Mouse (Mus musculus) heart, embryonic 14.5 days (tissue): ENCODE measurements around the gene Itga9. TPM values are rescaled to one million over a fixed set of nuclear protein-coding genes. Genes with fewer than 3 reads are reported as not detected.
A peak's percentile ranks its signal among the peaks of the same experiment; 100 is the strongest.

Source experiments
- ATAC-seq: fragments of 200-750 bp; cut with Nextera tagmentation; 2 replicates; pipeline ENCODE4 v1.8.0; 2017; ENCODE audit warnings: low read depth, moderate TSS enrichment; ENCODE audit not compliant: insufficient number of reproducible peaks, insufficient read depth, low FRiP score
- H3K27ac ChIP-seq, 2 experiments: fragments of 200-500 bp in 1 of 2; fragments of 300-500 bp in 1 of 2; sonication (generic) in 1 of 2; replicated peaks in 1 of 2; 2 replicates each; pipeline ENCODE4 v1.5.1; 2012 to 2014; ENCODE audit warnings: low read depth in 2 of 2, low read length in 2 of 2, control low read depth in 1 of 2, mild to moderate bottlenecking in 1 of 2, mixed read lengths in 1 of 2; ENCODE audit not compliant: control insufficient read depth in 1 of 2, insufficient read depth in 1 of 2
- H3K27me3 ChIP-seq: fragments of 300-500 bp; sonication (generic); 2 replicates; pipeline ENCODE4 v1.6.1; 2014; ENCODE audit warnings: mild to moderate bottlenecking, low read length, control low read depth; ENCODE audit not compliant: control insufficient read depth, insufficient read depth
- H3K36me3 ChIP-seq: fragments of 300-500 bp; sonication (generic); 2 replicates; pipeline ENCODE4 v1.6.1; 2014; ENCODE audit warnings: mild to moderate bottlenecking, control low read depth, low read length, mixed read lengths; ENCODE audit not compliant: control insufficient read depth, insufficient read depth
- H3K4me1 ChIP-seq, 2 experiments: fragments of 200-500 bp in 1 of 2; fragments of 300-500 bp in 1 of 2; sonication (generic) in 1 of 2; 2 replicates each; pipeline ENCODE4 v1.6.1; 2012 to 2014; ENCODE audit warnings: low read length in 2 of 2, control low read depth in 1 of 2, mixed read lengths in 1 of 2; ENCODE audit not compliant: control insufficient read depth in 2 of 2, insufficient read depth in 2 of 2
- H3K4me2 ChIP-seq: fragments of 300-500 bp; sonication (generic); 2 replicates; pipeline ENCODE4 v1.6.1; 2014; ENCODE audit warnings: mild to moderate bottlenecking, low read length
- H3K4me3 ChIP-seq, 2 experiments: fragments of 200-500 bp in 1 of 2; fragments of 300-500 bp in 1 of 2; sonication (generic) in 1 of 2; 2 replicates each; pipeline ENCODE4 v1.5.1; 2012 to 2014; ENCODE audit warnings: low read length in 2 of 2, mild to moderate bottlenecking in 2 of 2, control low read depth in 1 of 2, low read depth in 1 of 2, moderate library complexity in 1 of 2; ENCODE audit not compliant: control insufficient read depth in 1 of 2, insufficient read depth in 1 of 2
- H3K9ac ChIP-seq: fragments of 300-500 bp; sonication (generic); 2 replicates; pipeline ENCODE4 v1.6.1; 2014; ENCODE audit warnings: mild to moderate bottlenecking, low read length
- H3K9me3 ChIP-seq: fragments of 300-500 bp; sonication (generic); 2 replicates; pipeline ENCODE4 v1.6.1; 2016; ENCODE audit warnings: low read length, control low read depth; ENCODE audit not compliant: control insufficient read depth
- whole genome bisulfite sequencing: fragments of 180-500 bp; shearing (Covaris S2); extraction: QIAGEN DNeasy Blood & Tissue Kit; methylation state at CpG from one replicate; pipeline ENCODE4 v1.1.7; 2014; 5-methylcytosine and 5-hydroxymethylcytosine counted together
- polyA plus RNA-seq: library from polyadenylated mRNA; unstranded; fragments of >200 nt; fragmentation: Nextera tagmentation; extraction: Ambion mirVana; gene quantifications from 2 replicates; pipeline ENCODE4 v1.2.1, GENCODE M21; 2014

The Itga9 gene
- polyA plus RNA-seq, 1 experiment from 2014 or later = 15.2 TPM

GRCm38 (mm10) chr9:118818508-118818907 is 212.0 kb downstream of the Itga9 start:
- Histone ChIP-seq H3K4me1 (peaks cover 13 to 15% of the 10 kb centered on the region in 2 experiments), H3K27me3 (no peaks in the 10 kb centered on the region), H3K9ac (no peak overlapping the region), H3K27ac (no peak overlapping the region), H3K9me3 (no peaks in the 10 kb centered on the region), H3K36me3 (no peaks in the 10 kb centered on the region), H3K4me2 (no peak overlapping the region), H3K4me3 (no peak overlapping the region)
- no peak for ATAC-seq
- 86% methylated on average over 3 of the region's 3 CpGs for WGBS

- Histone ChIP-seq H3K4me1 (peaks cover 13 to 15% of the 10 kb centered on the region in 2 experiments), H3K36me3 (no peaks in the 10 kb centered on the region), H3K9ac (peak overlapping the region; percentile 62), H3K9me3 (no peaks in the 10 kb centered on the region), H3K4me3 (peak overlapping the region; percentile 9 to 11; a peak in 2 of 4 replicates), H3K27me3 (no peaks in the 10 kb centered on the region), H3K27ac (0 out of 4 replicates have a peak overlapping the region, but pooled peaks of 1 of the 2 experiments have one; percentile 11), H3K4me2 (peak overlapping the region; percentile 57)
- ATAC-seq = no peak
- 39% methylated on average over 21 of the region's 21 CpGs for WGBS
Measured at GRCm38 (mm10) chr9:118821220-118822185, 215.0 kb downstream of the Itga9 start.

- Histone ChIP-seq H3K36me3 (no peaks in the 10 kb centered on the region), H3K4me2 (peak overlapping the region; percentile 57), H3K27ac (0 out of 4 replicates have a peak overlapping the region, but pooled peaks of 1 of the 2 experiments have one; percentile 11), H3K4me3 (peak overlapping the region; percentile 9 to 11; a peak in 2 of 4 replicates), H3K9me3 (no peaks in the 10 kb centered on the region), H3K27me3 (no peaks in the 10 kb centered on the region), H3K9ac (peak overlapping the region; percentile 62), H3K4me1 (peaks cover 13 to 15% of the 10 kb centered on the region in 2 experiments)
- peak; percentile 35; the same call in 1 of the 2 replicates for ATAC-seq
- WGBS = 29% methylated on average over 3 of the region's 3 CpGs
Measured at GRCm38 (mm10) chr9:118822186-118822555, 215.7 kb downstream of the Itga9 start.

- H3K36me3 ChIP-seq = no peaks in the 10 kb centered on the region
- peak overlapping the region; percentile 57; the same call in 1 of the 2 replicates for H3K4me2 ChIP-seq
- peaks cover 13 to 15% of the 10 kb centered on the region in 2 experiments for H3K4me1 ChIP-seq
- no peak for ATAC-seq
- no peak overlapping the region for H3K4me3 ChIP-seq
- no peak overlapping the region; the same call in 1 of the 2 replicates for H3K9ac ChIP-seq
- H3K27me3 ChIP-seq = no peaks in the 10 kb centered on the region
- no peak overlapping the region for H3K27ac ChIP-seq
- H3K9me3 ChIP-seq = no peaks in the 10 kb centered on the region
- 90% methylated on average over 2 of the region's 2 CpGs for WGBS
Measured at GRCm38 (mm10) chr9:118822581-118822980, 216.1 kb downstream of the Itga9 start.

GRCm38 (mm10) chr9:118831080-118831479 is 224.6 kb downstream of the Itga9 start:
- H3K4me3 ChIP-seq = no peak overlapping the region
- WGBS = 16% methylated on average over 11 of the region's 11 CpGs
- H3K9ac ChIP-seq = no peak overlapping the region
- peaks cover 12 to 19% of the 10 kb centered on the region in 2 experiments for H3K4me1 ChIP-seq
- H3K36me3 ChIP-seq = peaks cover 15% of the 10 kb centered on the region
- H3K9me3 ChIP-seq = no peaks in the 10 kb centered on the region
- peak; percentile 72 for ATAC-seq
- H3K27me3 ChIP-seq = no peaks in the 10 kb centered on the region
- H3K27ac ChIP-seq = peak overlapping the region; percentile 31 to 65
- no peak overlapping the region for H3K4me2 ChIP-seq

GRCm38 (mm10) chr9:118832533-118832932 is 226.0 kb downstream of the Itga9 start:
- Histone ChIP-seq H3K27me3 (no peaks in the 10 kb centered on the region), H3K9ac (no peak overlapping the region), H3K4me3 (no peak overlapping the region), H3K4me1 (peaks cover 12 to 19% of the 10 kb centered on the region in 2 experiments), H3K27ac (no peak overlapping the region), H3K36me3 (peaks cover 15% of the 10 kb centered on the region), H3K9me3 (no peaks in the 10 kb centered on the region), H3K4me2 (no peak overlapping the region)
- 63% methylated on average over 3 of the region's 3 CpGs for WGBS
- ATAC-seq = no peak

- Histone ChIP-seq H3K9ac (no peak overlapping the region), H3K4me2 (no peak overlapping the region), H3K4me1 (peaks cover 12 to 19% of the 10 kb centered on the region in 2 experiments), H3K9me3 (no peaks in the 10 kb centered on the region), H3K27ac (no peak overlapping the region), H3K4me3 (no peak overlapping the region), H3K36me3 (peaks cover 15% of the 10 kb centered on the region), H3K27me3 (no peaks in the 10 kb centered on the region)
- 74% methylated on average over 8 of the region's 8 CpGs for WGBS
- no peak for ATAC-seq
Measured at GRCm38 (mm10) chr9:118833413-118833812, 226.9 kb downstream of the Itga9 start.
